Mouse (Mus musculus): ENCODE results near the gene Sik1.

Gene Sik1

DNA sequence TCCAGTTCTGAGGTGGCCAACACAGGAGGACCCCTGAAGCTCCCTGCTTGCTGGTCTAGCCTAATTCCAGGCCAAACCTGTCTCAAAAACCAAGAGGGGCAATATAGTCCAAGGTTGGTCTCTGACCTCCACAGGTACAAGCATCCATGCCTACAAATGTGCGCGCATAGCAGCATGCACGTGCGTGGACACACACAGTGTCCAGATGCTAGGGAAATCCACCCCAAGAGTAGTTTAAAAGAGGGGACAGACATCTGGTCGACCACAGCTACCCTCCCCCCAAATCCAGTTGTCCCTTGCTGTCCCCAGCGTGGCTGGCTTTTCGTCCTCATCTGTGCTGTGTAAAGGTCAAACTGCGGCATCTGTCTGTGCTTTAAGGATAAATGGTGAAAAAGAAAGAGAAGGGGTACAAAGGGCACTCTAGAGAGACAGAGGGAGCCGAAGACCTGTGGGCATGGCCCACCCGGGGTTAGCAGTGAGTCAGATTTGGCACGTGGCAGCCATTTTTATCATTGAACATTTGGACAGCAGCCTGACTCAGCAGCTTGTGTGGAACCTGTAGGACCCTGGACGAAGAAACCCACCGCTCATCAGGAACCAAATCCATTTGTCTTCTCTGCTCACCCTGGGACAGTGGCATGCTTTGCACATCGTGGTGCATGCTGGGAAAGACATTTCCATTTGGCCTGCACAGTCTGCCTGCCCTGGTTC is 23.6 kb downstream of the Sik1 start:
- DNase-seq (ENCODE audit: low read depth) = no peak

DNA sequence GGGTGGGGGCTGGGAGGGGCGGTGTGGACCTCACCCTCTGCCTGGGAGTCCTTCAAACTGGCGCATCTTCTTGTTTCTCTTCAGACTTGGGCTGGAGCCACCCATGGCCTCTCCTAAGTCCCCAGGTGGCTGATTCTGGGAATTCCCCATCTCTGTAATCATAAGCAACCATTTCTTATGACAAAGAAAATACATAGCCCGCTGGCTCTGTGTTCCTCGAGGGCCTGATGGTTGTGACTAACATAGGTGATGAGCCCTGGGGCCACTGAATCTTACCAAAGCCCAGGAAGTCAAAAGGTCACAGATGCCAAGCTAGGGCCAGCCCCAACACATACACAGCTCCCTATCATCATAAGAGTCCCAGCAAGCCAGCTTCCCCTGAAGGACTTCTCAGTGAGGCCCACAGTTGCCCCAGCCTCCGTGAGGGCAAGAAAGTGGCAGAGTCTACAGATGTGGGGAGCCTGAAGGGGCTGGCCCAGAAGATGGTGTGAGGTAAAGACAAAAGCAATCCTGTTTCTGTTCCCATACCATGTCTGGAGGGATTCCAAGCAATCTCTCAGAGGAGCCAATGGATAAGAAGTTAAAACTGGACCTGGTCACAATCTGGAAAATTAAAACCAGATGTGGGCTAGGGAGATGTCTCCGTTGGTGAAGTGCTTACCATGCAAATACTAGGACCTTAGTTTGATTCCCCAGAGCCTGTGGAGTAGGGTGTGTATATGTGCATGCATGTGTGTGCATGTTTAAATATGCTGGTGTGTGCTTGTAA is 24.3 kb downstream of the Sik1 start:
- DNase-seq (ENCODE audit: low read depth) = no peak

DNA sequence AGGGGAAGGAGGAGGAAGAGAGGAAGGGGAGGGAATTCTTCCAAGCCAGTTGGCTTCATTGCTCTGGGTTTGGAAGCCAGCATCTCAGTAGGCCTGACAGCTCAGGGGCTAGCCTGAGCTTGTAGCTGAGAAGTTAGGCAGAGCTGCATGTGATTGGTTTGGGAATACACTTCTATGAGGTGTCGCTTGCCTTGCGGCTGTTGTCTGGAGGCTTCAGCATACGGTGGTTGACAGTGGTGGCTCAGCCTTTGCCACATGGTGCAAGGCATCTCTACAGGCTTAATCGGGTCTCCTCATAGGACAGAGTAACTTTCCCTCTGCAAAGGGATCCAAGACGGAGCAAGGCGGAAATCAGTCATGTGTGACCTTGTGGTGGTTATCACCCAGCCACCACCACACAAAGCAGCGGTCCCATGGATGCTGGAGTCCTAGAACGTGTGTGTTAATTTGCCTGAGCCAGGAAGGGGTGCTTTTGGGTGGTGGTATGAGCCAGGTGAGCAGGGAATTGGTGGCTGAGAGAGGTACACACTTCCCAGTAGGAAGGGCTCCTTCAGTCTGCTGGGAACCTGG is 25.0 kb downstream of the Sik1 start:
- no peak for DNase-seq (ENCODE audit: low read depth)

GRCm38 (mm10) chr17:31828916-31829315 is 26.7 kb downstream of the Sik1 start:
- no peak for DNase-seq (ENCODE audit: low read depth)

DNA sequence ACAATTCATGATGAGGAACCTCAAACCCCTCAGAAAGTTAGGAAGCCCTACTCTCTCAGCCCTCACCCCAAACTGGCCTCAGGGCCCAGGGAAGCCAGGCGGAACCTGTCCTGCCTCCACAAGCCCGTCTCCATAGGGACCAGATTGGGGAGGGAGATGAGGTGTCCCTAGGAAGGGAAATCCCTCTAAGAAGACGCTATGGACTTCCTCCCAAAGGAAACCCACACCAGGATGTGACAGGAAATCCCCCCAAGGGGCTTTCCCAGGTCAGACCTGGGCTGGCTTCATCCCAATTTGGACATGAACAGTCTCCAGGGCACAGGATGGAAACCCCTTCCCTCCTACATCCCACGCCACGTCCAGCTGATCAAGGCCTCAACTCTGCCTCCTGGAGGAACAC is 27.5 kb downstream of the Sik1 start:
- no peak for DNase-seq (ENCODE audit: low read depth)

- no peak for DNase-seq (ENCODE audit: low read depth)
These were observed 28.4 kb downstream of the Sik1 start for GRCm38 (mm10) chr17:31827206-31827605.

GRCm38 (mm10) chr17:31826669-31827068 is 28.9 kb downstream of the Sik1 start:
- DNase-seq (ENCODE audit: low read depth) = no peak

DNA sequence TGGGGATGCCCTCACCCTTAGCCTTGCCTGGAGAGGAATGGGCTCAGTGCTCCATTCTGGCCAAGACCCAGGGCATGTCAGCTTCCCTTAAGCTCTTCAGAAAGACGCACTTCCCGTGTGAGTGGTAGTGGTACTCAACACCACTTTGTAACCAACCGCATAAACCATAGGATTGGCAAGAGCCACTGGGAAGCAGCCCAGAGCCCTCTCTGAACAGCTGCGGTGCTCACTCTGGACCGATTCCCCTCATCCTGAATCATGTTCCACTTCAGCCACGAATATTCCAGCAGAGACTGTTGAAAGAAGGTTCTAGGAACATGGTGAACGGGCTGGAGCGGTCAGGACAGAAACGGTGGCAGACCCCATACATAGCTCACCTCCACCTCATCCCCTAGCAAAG is 29.9 kb downstream of the Sik1 start:
- no peak for DNase-seq (ENCODE audit: low read depth)

DNA sequence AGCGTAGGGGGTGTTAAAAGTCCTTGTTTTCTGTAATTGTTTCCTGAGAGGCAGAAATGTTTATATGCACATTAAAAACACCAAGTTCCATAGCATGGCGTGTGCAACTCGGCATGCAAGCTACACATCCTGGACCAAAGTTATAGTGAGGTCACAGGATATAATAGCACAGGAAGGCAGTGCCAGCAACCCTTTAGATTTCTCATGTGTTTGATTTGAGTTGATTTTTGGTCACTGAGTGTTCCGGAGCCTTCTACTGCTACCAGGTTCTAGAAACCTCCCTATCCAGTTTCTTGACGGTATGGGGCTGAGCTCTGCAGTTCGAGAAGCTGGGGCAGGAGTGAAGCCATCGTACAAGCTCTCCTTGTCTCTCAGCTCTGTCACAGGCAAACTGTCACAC is 30.8 kb downstream of the Sik1 start:
- no peak for DNase-seq (ENCODE audit: low read depth)

DNA sequence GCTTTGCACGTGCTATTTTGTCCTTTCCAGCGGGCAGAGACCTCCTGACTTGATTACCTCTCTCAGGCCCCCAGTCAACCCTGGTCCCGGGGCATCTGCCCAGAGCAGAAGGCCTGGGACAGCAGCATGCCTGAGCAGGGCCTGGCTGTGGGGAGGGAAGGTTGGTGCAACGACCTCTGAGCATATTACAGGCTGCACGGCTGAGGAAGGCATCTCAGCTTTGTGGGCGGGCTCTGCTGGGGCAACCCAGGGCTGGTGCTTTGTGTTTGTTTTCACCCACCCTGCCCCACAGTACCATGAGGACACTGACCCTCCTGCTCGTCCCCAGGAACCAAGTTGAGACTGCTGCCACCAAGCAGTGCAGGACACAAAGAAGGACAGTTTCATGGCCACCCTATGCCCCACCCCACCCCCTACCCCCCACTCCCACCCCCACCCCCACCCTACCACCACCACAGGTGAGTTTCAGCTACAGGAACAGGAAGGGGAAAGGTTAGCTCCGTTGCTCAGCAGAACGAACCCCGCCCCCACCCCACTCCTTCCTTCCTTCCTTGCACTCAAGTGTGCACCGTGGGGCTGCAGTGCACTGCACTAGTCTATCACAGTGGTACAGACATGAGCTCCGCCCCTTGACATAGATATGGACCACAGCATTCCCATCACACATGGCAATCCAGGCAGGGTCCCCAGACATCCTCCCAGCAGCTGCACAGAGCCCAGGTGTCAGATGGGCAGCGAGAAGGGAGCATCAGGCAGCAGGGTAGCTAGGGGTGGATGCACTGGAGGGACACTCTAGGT is 34.3 kb downstream of the Sik1 start:
- no peak for DNase-seq (ENCODE audit: low read depth)

- no peak for DNase-seq (ENCODE audit: low read depth)
These were observed 35.3 kb downstream of the Sik1 start for GRCm38 (mm10) chr17:31820099-31820846.

DNA sequence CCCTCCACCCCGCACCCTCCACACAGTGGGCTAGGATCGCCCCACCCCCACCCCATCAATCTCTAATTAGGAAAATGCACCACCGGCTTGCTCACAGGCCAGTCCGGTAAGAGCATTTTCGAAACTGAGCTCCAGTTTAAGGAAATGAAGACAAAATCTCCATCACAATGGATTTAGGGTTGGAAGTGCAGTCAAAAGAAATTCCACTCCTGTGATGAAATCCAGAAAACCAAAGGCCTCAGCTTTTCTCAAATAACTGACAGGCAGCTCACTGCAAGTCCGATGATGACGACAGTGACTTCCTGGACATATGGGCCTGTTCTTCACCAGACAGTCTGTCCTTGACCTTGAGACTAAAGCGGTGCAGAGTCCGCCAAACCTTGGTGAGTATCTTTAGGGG is 36.2 kb downstream of the Sik1 start:
- DNase-seq (ENCODE audit: low read depth) = no peak

GRCm38 (mm10) chr17:31817815-31818214 is 37.8 kb downstream of the Sik1 start:
- DNase-seq (ENCODE audit: low read depth) = no peak

DNA sequence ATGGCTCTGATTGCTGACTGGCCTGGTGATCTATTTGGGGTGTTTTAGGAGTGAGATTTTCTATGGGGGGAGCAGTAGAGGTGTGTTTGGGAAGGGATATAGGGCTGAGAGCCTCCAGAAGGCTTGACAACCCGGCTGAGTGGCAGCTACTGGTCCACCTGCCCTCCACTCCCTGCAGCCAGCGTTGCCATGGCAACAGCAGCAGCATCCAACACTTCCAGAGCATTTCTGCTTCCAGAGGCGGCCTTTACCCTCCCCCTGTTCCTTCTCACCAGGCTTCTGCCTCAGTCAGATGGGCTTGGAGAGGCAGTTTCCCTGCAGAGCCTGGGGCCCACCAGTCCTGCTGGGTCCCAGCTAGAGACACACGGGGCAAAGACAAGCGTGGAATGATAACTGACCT is 38.4 kb downstream of the Sik1 start:
- DNase-seq (ENCODE audit: low read depth) = no peak

GRCm38 (mm10) chr17:31814848-31815247 is 40.8 kb downstream of the Sik1 start:
- DNase-seq (ENCODE audit: low read depth) = no peak

DNA sequence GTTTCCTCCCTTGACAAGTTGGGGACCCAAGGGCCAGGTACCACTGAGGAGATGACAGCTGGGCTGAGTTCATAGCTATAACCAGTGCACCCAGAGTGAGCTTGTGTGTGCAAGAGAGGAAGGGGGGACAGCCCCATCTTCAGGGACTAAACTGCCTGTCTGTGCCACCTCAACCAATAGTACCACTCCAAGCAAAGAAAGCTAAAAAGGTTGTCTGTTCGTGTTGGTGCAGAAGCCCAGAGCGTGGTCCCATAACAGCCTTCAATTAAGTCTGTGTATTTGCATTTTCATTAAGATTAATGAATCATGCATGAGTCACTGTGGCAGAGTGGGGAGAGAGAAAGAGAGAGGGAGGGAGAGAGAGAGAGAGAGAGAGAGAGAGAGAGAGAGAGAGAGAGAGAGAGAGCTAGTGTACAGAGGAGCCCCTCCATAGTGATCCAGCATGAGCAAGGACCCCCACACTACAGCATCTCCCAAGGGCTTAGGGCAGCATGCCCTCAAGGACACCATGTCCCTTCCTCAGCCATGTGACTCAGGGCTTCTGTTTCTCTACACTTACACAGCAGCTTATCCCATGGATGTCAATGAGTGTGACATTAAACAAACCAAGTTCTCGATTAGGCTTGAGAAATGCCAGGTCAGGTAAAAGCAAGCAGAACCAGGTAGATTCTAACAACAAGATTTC is 41.5 kb downstream of the Sik1 start:
- no peak for DNase-seq (ENCODE audit: low read depth)

GRCm38 (mm10) chr17:31811333-31811732 is 44.3 kb downstream of the Sik1 start:
- DNase-seq (ENCODE audit: low read depth) = no peak

DNA sequence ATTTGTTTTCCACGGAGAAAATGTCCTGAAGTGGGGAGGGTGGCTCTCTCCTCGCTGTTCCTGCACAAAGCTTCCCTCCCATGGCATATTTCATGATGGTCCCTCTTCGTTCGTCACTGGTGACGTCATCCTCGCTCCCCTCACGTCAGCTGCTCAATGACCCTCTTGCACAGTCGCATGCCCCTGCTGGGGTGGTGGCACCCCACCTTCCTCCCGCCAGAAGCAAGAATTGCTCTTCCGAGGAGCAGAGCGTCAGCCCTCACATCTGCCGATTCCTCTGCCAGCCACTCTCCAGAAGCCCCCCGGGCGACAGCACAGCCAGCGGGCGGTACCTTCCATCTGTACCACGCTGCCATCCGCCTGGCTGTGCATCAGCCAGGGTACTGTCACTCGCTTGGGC is 45.7 kb downstream of the Sik1 start:
- DNase-seq (ENCODE audit: low read depth) = no peak

DNA sequence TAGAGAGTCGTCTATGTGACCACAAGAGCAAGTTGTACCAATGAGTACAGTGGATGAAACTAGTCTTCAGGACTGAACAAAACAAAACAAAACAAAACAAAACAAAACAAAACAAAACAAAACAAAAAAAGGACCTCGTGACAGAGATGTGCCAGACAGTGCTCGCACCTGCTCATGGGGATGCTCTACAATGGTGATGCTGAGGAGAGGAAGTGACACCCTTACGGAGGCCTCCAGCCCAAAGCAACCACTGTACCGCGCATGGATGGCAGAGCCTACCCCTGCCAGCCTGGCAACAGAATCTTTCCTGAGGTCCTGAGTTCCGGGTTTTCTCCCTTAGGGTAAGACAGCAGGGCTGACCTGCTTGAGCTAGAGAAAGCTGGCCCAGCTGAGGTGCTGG is 46.5 kb downstream of the Sik1 start:
- DNase-seq (ENCODE audit: low read depth) = no peak

DNA sequence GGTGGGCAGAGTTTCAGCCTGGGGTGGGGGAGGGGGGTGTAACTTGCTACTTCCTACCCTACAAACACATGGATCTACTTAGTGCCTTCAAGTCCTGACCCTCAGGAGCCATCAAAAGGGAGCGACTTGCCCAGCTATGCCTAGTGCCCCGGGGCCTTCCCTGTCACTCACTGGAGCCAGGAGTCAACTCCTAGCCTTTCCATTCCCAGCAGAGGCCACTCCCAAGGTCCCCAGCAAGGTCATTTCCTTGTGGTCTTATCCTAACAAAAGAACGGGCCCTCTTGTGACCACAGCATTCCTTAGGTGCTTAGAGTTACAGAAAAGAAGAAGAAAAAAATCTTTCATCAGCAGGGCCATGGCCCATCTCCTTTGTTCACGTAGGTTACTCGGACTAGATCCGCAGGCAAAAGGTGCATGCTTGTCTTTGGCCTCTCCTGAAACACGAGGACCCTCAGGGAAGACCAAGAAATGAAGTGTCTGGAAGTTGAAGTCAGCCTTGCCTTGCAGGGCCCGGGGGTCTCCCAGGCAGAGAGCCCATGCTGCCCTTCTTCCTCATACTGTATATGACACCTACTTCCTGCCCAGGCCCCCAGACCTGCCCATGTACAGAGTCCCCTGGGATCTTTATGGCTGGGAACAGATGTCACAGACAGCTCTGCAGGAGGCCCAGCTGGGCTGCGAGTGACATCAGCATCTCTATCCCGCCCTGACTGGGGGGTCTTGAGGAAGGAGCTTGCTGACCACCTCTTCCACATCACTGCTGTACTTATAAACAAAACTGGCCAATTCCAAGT is 47.3 kb downstream of the Sik1 start:
- no peak for DNase-seq (ENCODE audit: low read depth)
